Mouse (Mus musculus): ENCODE measurements around the gene Ifrd2. TPM values are rescaled to one million over a fixed set of nuclear protein-coding genes. Genes with fewer than 3 reads are reported as not detected.

The Ifrd2 gene
- total and polyA plus RNA-seq, 2 experiments from 2014 or later = 6.5 to 8.4 TPM

- peak; percentile 99 for TF ChIP-seq CTCF (IDR thresholded peaks at IDR 0.05)
- WGBS = 12% methylated on average over 10 of the region's 10 CpGs
- peak overlapping the region; percentile 19; the same call in 1 of the 2 replicates for H3K27ac ChIP-seq (ENCODE audit: low read depth, low read length)
- DNase-seq (ENCODE audit: low spot score) (peak; percentile 92), ATAC-seq (ENCODE audit: low FRiP score) (0 out of 2 replicates have a peak, but pooled peaks have one; percentile 39)
- no peaks in the 10 kb centered on the region for H3K27me3 ChIP-seq (ENCODE audit: insufficient read depth, low read length)
- no peaks in the 10 kb centered on the region for H3K36me3 ChIP-seq (ENCODE audit: insufficient read depth, low read length)
- H3K4me2 ChIP-seq (ENCODE audit: low read depth, low read length, poor library complexity, severe bottlenecking) = no peak overlapping the region
- H3K9me3 ChIP-seq (ENCODE audit: low read length) = no peaks in the 10 kb centered on the region
- no peak overlapping the region for H3K9ac ChIP-seq (replicated peaks; ENCODE audit: low read length, poor library complexity, severe bottlenecking)
- H3K4me1 ChIP-seq (ENCODE audit: insufficient read depth, low read length) = no peaks in the 10 kb centered on the region
- H3K4me3 ChIP-seq (ENCODE audit: low read depth, low read length) = no peak overlapping the region
Observed at GRCm38 (mm10) chr9:107602068-107602648, 14.7 kb downstream of the Ifrd2 start.

GRCm38 (mm10) chr9:107603251-107603650 lies 15.8 kb downstream of the Ifrd2 start:
- Histone ChIP-seq H3K9me3 (ENCODE audit: low read length) (no peaks in the 10 kb centered on the region), H3K4me2 (ENCODE audit: low read depth, low read length, poor library complexity, severe bottlenecking) (no peak overlapping the region), H3K27me3 (ENCODE audit: insufficient read depth, low read length) (no peaks in the 10 kb centered on the region), H3K4me1 (ENCODE audit: insufficient read depth, low read length) (no peaks in the 10 kb centered on the region), H3K9ac (replicated peaks; ENCODE audit: low read length, poor library complexity, severe bottlenecking) (no peak overlapping the region), H3K4me3 (ENCODE audit: low read depth, low read length) (no peak overlapping the region), H3K27ac (ENCODE audit: low read depth, low read length) (no peak overlapping the region), H3K36me3 (ENCODE audit: insufficient read depth, low read length) (no peaks in the 10 kb centered on the region)
- no peak for TF ChIP-seq CTCF (IDR thresholded peaks at IDR 0.05)
- 83% methylated on average over 6 of the region's 6 CpGs for WGBS
- DNase-seq (ENCODE audit: low spot score) (no peak), ATAC-seq (ENCODE audit: low FRiP score) (no peak)

GRCm38 (mm10) chr9:107605041-107605661 lies 17.7 kb downstream of the Ifrd2 start:
- Histone ChIP-seq H3K9ac (replicated peaks; ENCODE audit: low read length, poor library complexity, severe bottlenecking) (no peak overlapping the region), H3K27ac (ENCODE audit: low read depth, low read length) (no peak overlapping the region), H3K9me3 (ENCODE audit: low read length) (no peaks in the 10 kb centered on the region), H3K4me2 (ENCODE audit: low read depth, low read length, poor library complexity, severe bottlenecking) (no peak overlapping the region; the same call in 1 of the 2 replicates), H3K4me3 (ENCODE audit: low read depth, low read length) (no peak overlapping the region), H3K36me3 (ENCODE audit: insufficient read depth, low read length) (no peaks in the 10 kb centered on the region), H3K4me1 (ENCODE audit: insufficient read depth, low read length) (no peaks in the 10 kb centered on the region), H3K27me3 (ENCODE audit: insufficient read depth, low read length) (no peaks in the 10 kb centered on the region)
- no peak for TF ChIP-seq CTCF (IDR thresholded peaks at IDR 0.05)
- WGBS = 45% methylated on average over 23 of the region's 23 CpGs
- no peak for ATAC-seq (ENCODE audit: low FRiP score)
- no peak for DNase-seq (ENCODE audit: low spot score)

GRCm38 (mm10) chr9:107606591-107606990 lies 19.1 kb downstream of the Ifrd2 start:
- TF ChIP-seq CTCF (IDR thresholded peaks at IDR 0.05) = no peak
- Histone ChIP-seq H3K27me3 (ENCODE audit: insufficient read depth, low read length) (no peaks in the 10 kb centered on the region), H3K4me1 (ENCODE audit: insufficient read depth, low read length) (peaks cover 4% of the 10 kb centered on the region; the same call in 1 of the 2 replicates), H3K9ac (replicated peaks; ENCODE audit: low read length, poor library complexity, severe bottlenecking) (no peak overlapping the region), H3K4me3 (ENCODE audit: low read depth, low read length) (no peak overlapping the region), H3K27ac (ENCODE audit: low read depth, low read length) (no peak overlapping the region), H3K9me3 (ENCODE audit: low read length) (no peaks in the 10 kb centered on the region), H3K4me2 (ENCODE audit: low read depth, low read length, poor library complexity, severe bottlenecking) (no peak overlapping the region), H3K36me3 (ENCODE audit: insufficient read depth, low read length) (no peaks in the 10 kb centered on the region)
- DNase-seq (ENCODE audit: low spot score) = no peak
- no peak for ATAC-seq (ENCODE audit: low FRiP score)
- WGBS = 36% methylated on average over 9 of the region's 9 CpGs

GRCm38 (mm10) chr9:107607036-107607435 lies 19.6 kb downstream of the Ifrd2 start:
- no peaks in the 10 kb centered on the region for H3K9me3 ChIP-seq (ENCODE audit: low read length)
- WGBS = 80% methylated on average over 2 of the region's 2 CpGs
- H3K4me1 ChIP-seq (ENCODE audit: insufficient read depth, low read length) = peaks cover 8% of the 10 kb centered on the region
- no peak for TF ChIP-seq CTCF (IDR thresholded peaks at IDR 0.05)
- no peak overlapping the region for H3K27ac ChIP-seq (ENCODE audit: low read depth, low read length)
- no peak overlapping the region for H3K9ac ChIP-seq (replicated peaks; ENCODE audit: low read length, poor library complexity, severe bottlenecking)
- DNase-seq (ENCODE audit: low spot score) = no peak
- no peak for ATAC-seq (ENCODE audit: low FRiP score)
- H3K4me3 ChIP-seq (ENCODE audit: low read depth, low read length) = no peak overlapping the region
- H3K27me3 ChIP-seq (ENCODE audit: insufficient read depth, low read length) = no peaks in the 10 kb centered on the region
- H3K36me3 ChIP-seq (ENCODE audit: insufficient read depth, low read length) = no peaks in the 10 kb centered on the region
- H3K4me2 ChIP-seq (ENCODE audit: low read depth, low read length, poor library complexity, severe bottlenecking) = no peak overlapping the region

GRCm38 (mm10) chr9:107607653-107608245 lies 20.3 kb downstream of the Ifrd2 start:
- Histone ChIP-seq H3K4me2 (ENCODE audit: low read depth, low read length, poor library complexity, severe bottlenecking) (no peak overlapping the region), H3K27me3 (ENCODE audit: insufficient read depth, low read length) (no peaks in the 10 kb centered on the region), H3K4me3 (ENCODE audit: low read depth, low read length) (no peak overlapping the region), H3K9me3 (ENCODE audit: low read length) (no peaks in the 10 kb centered on the region), H3K4me1 (ENCODE audit: insufficient read depth, low read length) (peaks cover 9% of the 10 kb centered on the region), H3K27ac (ENCODE audit: low read depth, low read length) (no peak overlapping the region), H3K36me3 (ENCODE audit: insufficient read depth, low read length) (no peaks in the 10 kb centered on the region), H3K9ac (replicated peaks; ENCODE audit: low read length, poor library complexity, severe bottlenecking) (no peak overlapping the region)
- DNase-seq (ENCODE audit: low spot score) (no peak), ATAC-seq (ENCODE audit: low FRiP score) (no peak)
- WGBS = 62% methylated on average over 9 of the region's 9 CpGs
- TF ChIP-seq CTCF (IDR thresholded peaks at IDR 0.05) = no peak

All from midbrain, postnatal 0 days (tissue).